Mouse (Mus musculus): ENCODE measurements around the gene Jagn1. TPM values are rescaled to one million over a fixed set of nuclear protein-coding genes. Genes with fewer than 3 reads are reported as not detected.

Jagn1 gene
- polyA plus RNA-seq, 2 experiments, result 23.1 to 27.0 TPM

DNA sequence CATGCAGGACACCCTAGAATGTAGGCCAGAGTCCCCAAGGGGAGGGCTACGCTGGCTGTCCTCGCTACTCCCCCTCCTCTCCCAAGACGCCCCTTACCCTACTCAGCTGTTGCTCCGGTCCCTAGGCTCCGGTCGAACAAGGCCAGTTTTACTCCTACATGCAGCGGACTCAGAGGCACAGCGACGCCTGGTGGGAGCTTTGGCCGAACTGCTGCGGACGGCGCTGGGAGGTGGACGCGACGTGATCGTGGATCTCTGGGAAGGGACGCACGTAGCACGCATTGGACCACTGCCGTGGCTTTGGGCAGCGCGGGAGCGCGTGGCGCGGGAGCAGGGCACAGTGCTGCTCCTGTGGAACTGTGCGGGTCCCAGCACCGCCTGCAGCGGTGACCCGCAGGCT lies 27.1 kb downstream of the Jagn1 start:
- peaks cover 11% of the 10 kb centered on the region for H3K27me3 ChIP-seq (ENCODE audit: control insufficient read depth, insufficient read depth, low read length)
- 1% methylated on average over 31 of the region's 31 CpGs for WGBS (ENCODE audit: insufficient replicate concordance)

DNA sequence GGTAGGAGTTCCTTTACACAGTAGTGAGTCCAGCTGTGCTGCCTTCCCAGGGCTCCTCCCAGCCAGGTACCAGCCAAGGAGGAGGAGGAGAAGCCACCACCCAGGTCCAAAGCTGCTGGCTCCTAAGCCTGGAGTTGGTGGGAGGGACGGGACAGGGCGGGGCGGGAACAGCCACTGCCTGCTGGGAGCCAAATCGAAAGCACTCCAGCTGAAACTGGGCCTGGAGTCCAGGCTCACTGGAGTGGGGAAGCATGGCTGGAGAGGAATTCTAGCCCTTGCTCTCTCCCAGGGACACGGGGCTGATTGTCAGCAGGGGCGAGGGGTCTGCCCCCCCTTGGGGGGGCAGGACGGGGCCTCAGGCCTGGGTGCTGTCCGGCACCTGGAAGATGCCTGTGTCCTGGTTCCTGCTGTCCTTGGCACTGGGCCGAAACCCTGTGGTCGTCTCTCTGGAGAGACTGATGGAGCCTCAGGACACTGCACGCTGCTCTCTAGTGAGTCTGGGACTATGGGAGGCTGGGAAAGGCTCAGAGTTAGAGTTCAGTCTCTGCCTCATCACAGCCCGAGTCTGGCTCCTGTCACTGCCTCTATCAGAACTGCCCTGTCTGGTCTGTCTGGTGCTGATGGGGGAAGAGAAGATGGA lies 29.0 kb downstream of the Jagn1 start, which contains the start of gene Il17rc:
Il17rc (plus strand) TSS at position 131 of the 640 bp plus-strand sequence.
- Histone ChIP-seq H3K4me2 (ENCODE audit: low read depth) (peak within 1 kb of the TSS; percentile 34), H3K4me1 (replicated peaks; ENCODE audit: control insufficient read depth in 2 of 2, insufficient read depth in 2 of 2, low read length in 1 of 2) (0 out of 4 replicates have a peak, but pooled peaks cover 0 to 2% of the 10 kb centered on the region in 2 experiments), H3K9me3 (ENCODE audit: control insufficient read depth, low read length) (no peaks in the 10 kb centered on the region), H3K36me3 (replicated peaks; ENCODE audit: control insufficient read depth, insufficient read depth, low read depth) (no peaks in the 10 kb centered on the region), H3K27ac (no peak within 1 kb of the TSS), H3K9ac (replicated peaks) (no peak within 1 kb of the TSS), H3K27me3 (ENCODE audit: control insufficient read depth, insufficient read depth, low read length) (peaks cover 11% of the 10 kb centered on the region), H3K4me3 (ENCODE audit: insufficient read depth in 1 of 2, low read depth in 2 of 2, low read length in 2 of 2) (no peak within 1 kb of the TSS)
- 0 out of 2 replicates have a peak, but pooled peaks have one; percentile 29 for ATAC-seq (ENCODE audit: insufficient read depth)
- WGBS (ENCODE audit: insufficient replicate concordance), result 29% methylated on average over 12 of the region's 12 CpGs
- no peak for DNase-seq (ENCODE audit: low read depth in 3 of 3, low spot score in 3 of 3)
- TF ChIP-seq CTCF (IDR thresholded peaks at IDR 0.05; ENCODE audit: low read depth) (no peak), EP300 (IDR thresholded peaks at IDR 0.05; ENCODE audit: low read depth) (no peak)

More for the DNA sequence above, 27.1 kb downstream of the Jagn1 start:
- Histone ChIP-seq H3K9ac (replicated peaks) (peak overlapping the region; percentile 7; the same call in 1 of the 2 replicates), H3K4me3 (ENCODE audit: insufficient read depth in 1 of 2, low read depth in 2 of 2, low read length in 2 of 2) (peak overlapping the region; percentile 22 to 34; a peak in 2 of 4 replicates), H3K9me3 (ENCODE audit: control insufficient read depth, low read length) (no peaks in the 10 kb centered on the region), H3K36me3 (replicated peaks; ENCODE audit: control insufficient read depth, insufficient read depth, low read depth) (no peaks in the 10 kb centered on the region), H3K4me1 (replicated peaks; ENCODE audit: control insufficient read depth in 2 of 2, insufficient read depth in 2 of 2, low read length in 1 of 2) (0 out of 4 replicates have a peak, but pooled peaks cover 0 to 2% of the 10 kb centered on the region in 2 experiments), H3K4me2 (ENCODE audit: low read depth) (peak overlapping the region; percentile 66), H3K27ac (no peak overlapping the region)
- ATAC-seq (ENCODE audit: insufficient read depth) (peak; percentile 62), DNase-seq (ENCODE audit: low read depth in 3 of 3, low spot score in 3 of 3) (peak in 1 of 3 experiments; percentile 13)
- TF ChIP-seq EP300 (IDR thresholded peaks at IDR 0.05; ENCODE audit: low read depth) (no peak), CTCF (IDR thresholded peaks at IDR 0.05; ENCODE audit: low read depth) (peak; percentile 85)

DNA sequence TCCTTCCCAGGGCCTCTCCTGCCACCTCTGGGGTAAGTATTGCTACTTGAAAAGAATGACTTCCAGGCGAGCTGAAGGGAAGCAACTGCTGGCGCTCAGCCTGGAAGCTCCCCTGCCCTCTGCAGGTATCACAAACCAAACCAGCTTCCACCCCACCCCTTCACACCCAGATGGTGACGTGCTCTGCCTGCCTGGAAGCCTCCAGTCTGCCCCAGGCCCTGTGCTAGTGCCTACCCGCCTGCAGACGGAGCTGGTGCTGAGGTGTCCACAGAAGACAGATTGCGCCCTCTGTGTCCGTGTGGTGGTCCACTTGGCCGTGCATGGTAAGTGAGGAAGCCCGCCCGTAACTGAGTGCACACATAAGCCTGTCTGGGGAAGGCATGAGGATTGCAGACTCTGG lies 29.7 kb downstream of the Jagn1 start:
- H3K9me3 ChIP-seq (ENCODE audit: control insufficient read depth, low read length), result no peaks in the 10 kb centered on the region
- no peak for TF ChIP-seq CTCF (IDR thresholded peaks at IDR 0.05; ENCODE audit: low read depth)
- TF ChIP-seq EP300 (IDR thresholded peaks at IDR 0.05; ENCODE audit: low read depth), result no peak
- no peak overlapping the region for H3K4me2 ChIP-seq (ENCODE audit: low read depth)
- H3K27me3 ChIP-seq (ENCODE audit: control insufficient read depth, insufficient read depth, low read length), result peaks cover 11% of the 10 kb centered on the region
- no peak for ATAC-seq (ENCODE audit: insufficient read depth)
- 69% methylated on average over 10 of the region's 10 CpGs for WGBS (ENCODE audit: insufficient replicate concordance)
- H3K27ac ChIP-seq, result no peak overlapping the region
- no peak for DNase-seq (ENCODE audit: low read depth in 3 of 3, low spot score in 3 of 3)
- H3K36me3 ChIP-seq (replicated peaks; ENCODE audit: control insufficient read depth, insufficient read depth, low read depth), result no peaks in the 10 kb centered on the region
- no peak overlapping the region for H3K9ac ChIP-seq (replicated peaks)
- no peak overlapping the region for H3K4me3 ChIP-seq (ENCODE audit: insufficient read depth in 1 of 2, low read depth in 2 of 2, low read length in 2 of 2)
- H3K4me1 ChIP-seq (replicated peaks; ENCODE audit: control insufficient read depth in 2 of 2, insufficient read depth in 2 of 2, low read length in 1 of 2), result 0 out of 4 replicates have a peak, but pooled peaks cover 0 to 2% of the 10 kb centered on the region in 2 experiments

DNA sequence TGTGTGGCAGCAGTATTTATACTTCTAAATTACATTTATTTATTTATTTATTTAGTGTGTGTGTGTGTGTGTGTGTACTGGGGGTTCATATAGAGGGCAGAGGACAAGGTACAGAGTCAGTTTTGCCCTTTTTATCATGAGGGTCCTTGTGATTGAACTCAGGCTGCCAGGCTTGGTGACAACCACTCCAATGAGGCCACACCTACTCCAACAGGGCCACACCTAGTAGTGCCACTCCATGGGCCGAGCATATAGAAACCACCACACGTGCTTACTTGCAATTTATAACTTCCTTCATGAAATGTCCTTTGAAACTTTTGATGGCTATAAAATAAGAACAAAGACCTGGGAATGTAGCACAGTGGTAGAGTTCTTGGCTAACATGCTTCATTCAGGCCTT lies 30.9 kb downstream of the Jagn1 start:
- Histone ChIP-seq H3K27ac (no peak overlapping the region), H3K9ac (replicated peaks) (no peak overlapping the region), H3K9me3 (ENCODE audit: control insufficient read depth, low read length) (no peaks in the 10 kb centered on the region), H3K36me3 (replicated peaks; ENCODE audit: control insufficient read depth, insufficient read depth, low read depth) (no peaks in the 10 kb centered on the region), H3K4me3 (ENCODE audit: insufficient read depth in 1 of 2, low read depth in 2 of 2, low read length in 2 of 2) (no peak overlapping the region), H3K4me2 (ENCODE audit: low read depth) (no peak overlapping the region), H3K4me1 (replicated peaks; ENCODE audit: control insufficient read depth in 2 of 2, insufficient read depth in 2 of 2, low read length in 1 of 2) (0 out of 4 replicates have a peak, but pooled peaks cover 0 to 2% of the 10 kb centered on the region in 2 experiments), H3K27me3 (ENCODE audit: control insufficient read depth, insufficient read depth, low read length) (peaks cover 11% of the 10 kb centered on the region)
- TF ChIP-seq CTCF (IDR thresholded peaks at IDR 0.05; ENCODE audit: low read depth) (no peak), EP300 (IDR thresholded peaks at IDR 0.05; ENCODE audit: low read depth) (no peak)
- ATAC-seq (ENCODE audit: insufficient read depth) (no peak), DNase-seq (ENCODE audit: low read depth in 3 of 3, low spot score in 3 of 3) (no peak)
- WGBS (ENCODE audit: insufficient replicate concordance), result 32% methylated on average over 2 of the region's 2 CpGs

DNA sequence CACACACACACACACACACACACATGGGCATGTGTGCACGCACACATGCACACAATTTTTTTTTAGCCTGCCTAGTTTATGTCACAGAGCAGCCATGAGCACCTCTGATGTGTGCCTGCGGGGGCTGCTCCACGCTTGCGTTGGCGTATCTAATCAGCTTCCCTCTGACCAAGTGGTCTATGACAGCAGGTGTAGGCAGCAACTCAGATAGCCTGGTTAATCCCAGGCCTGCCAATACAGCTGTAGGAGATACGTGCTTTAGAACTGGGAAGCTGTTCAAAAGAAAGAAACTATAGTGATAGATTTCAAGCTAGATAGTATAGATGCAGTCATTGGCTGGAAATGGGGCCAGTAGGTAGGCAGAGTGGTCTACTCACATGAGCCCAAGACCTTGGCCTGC lies 31.3 kb downstream of the Jagn1 start:
- 0 out of 4 replicates have a peak, but pooled peaks cover 0 to 2% of the 10 kb centered on the region in 2 experiments for H3K4me1 ChIP-seq (replicated peaks; ENCODE audit: control insufficient read depth in 2 of 2, insufficient read depth in 2 of 2, low read length in 1 of 2)
- H3K4me3 ChIP-seq (ENCODE audit: insufficient read depth in 1 of 2, low read depth in 2 of 2, low read length in 2 of 2), result no peak overlapping the region
- TF ChIP-seq CTCF (IDR thresholded peaks at IDR 0.05; ENCODE audit: low read depth) (no peak), EP300 (IDR thresholded peaks at IDR 0.05; ENCODE audit: low read depth) (no peak)
- no peak overlapping the region for H3K27ac ChIP-seq
- no peaks in the 10 kb centered on the region for H3K9me3 ChIP-seq (ENCODE audit: control insufficient read depth, low read length)
- no peak overlapping the region for H3K4me2 ChIP-seq (ENCODE audit: low read depth)
- H3K27me3 ChIP-seq (ENCODE audit: control insufficient read depth, insufficient read depth, low read length), result peaks cover 11% of the 10 kb centered on the region
- no peaks in the 10 kb centered on the region for H3K36me3 ChIP-seq (replicated peaks; ENCODE audit: control insufficient read depth, insufficient read depth, low read depth)
- ATAC-seq (ENCODE audit: insufficient read depth) (no peak), DNase-seq (ENCODE audit: low read depth in 3 of 3, low spot score in 3 of 3) (no peak)
- H3K9ac ChIP-seq (replicated peaks), result no peak overlapping the region
- 66% methylated on average over 6 of the region's 6 CpGs for WGBS (ENCODE audit: insufficient replicate concordance)

Measured in liver, embryonic 14.5 days (tissue).